In the genomic region with DNA sequence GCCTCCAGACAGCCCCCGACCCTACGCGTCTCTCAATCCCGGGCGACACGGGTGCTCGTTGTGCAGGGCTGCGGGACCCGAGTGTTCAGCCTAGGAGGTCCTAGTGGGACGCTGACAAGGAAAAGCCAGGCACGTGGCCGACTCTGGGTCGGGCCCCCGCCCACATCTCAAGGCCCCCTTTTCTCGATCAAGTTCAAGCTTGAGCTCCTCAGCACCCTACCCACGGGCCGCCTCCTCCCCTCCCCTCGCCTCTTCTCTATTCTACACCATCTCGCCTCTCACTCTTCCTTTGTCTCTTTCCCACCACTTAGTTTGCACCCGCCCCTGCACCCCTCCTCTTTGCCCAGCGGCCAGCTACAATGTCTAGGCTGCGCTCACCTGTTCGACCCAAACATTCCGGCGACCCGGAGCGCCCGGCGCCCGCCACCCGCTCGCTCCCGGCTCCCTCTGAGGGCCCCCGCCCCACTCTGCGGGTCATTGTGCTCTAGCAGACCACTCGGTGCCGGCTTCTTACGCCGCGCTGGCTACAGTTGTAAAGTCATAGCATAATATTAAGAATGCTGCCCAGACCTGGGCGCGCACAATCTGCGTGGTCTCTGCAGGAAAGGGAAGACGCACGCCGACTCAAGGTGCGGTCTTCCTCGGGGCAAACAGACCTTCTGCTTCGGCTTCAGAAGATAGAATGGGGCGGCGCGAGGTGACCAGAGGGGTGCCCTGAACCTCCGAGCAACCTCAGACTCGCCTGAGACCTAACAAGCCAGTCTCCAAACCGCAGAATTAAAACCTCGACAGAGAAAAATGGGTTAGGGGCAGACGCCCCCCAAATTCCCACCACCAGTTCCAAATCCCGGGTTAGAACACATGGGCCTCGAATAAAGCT, we compare ENCODE assay signal across 7 mouse cellular contexts. TPM values are rescaled to one million over a fixed set of nuclear protein-coding genes. Genes with fewer than 3 reads are reported as not detected.
DNase-seq lines count a peak whose midpoint lies in the region; ATAC-seq and TF ChIP-seq lines count a peak whose summit lies in the region.

No protein-coding gene starts in this region.

- peaks cover 67% of the 10 kb centered on the region for H3K4me1 ChIP-seq in hindbrain, embryonic 10.5 days (replicated peaks)
- peaks cover 8 to 10% of the 10 kb centered on the region in 2 experiments; a peak in 3 of 4 replicates for H3K4me1 ChIP-seq in liver, embryonic 14.5 days (replicated peaks; ENCODE audit: control insufficient read depth in 2 of 2, insufficient read depth in 2 of 2, low read length in 1 of 2)
- H3K4me1 ChIP-seq in neural tube, embryonic 13.5 days (replicated peaks) = peaks cover 42% of the 10 kb centered on the region

- peak overlapping the region; percentile 23 for H3K4me3 ChIP-seq in C2C12 (ENCODE audit: insufficient read depth, poor library complexity, severe bottlenecking)
- H3K4me3 ChIP-seq in hindbrain, embryonic 10.5 days = peak overlapping the region; percentile 95
- H3K4me3 ChIP-seq in liver, embryonic 14.5 days (ENCODE audit: insufficient read depth in 1 of 2, low read depth in 2 of 2, low read length in 2 of 2) = peak overlapping the region; percentile 50 to 72
- H3K4me3 ChIP-seq in neural tube, embryonic 13.5 days = peak overlapping the region; percentile 67

- peak overlapping the region; percentile 41 for H3ac ChIP-seq in C2C12 (ENCODE audit: control insufficient read depth, insufficient read length, low read depth)

- TF ChIP-seq EP300 in liver, embryonic 14.5 days (IDR thresholded peaks at IDR 0.05; ENCODE audit: low read depth) = no peak

- DNase-seq in A20 (ENCODE audit: low read depth, low spot score) = peak; percentile 22
- peak; percentile 69 for DNase-seq in embryo, embryonic 11 days
- peak; percentile 72 for DNase-seq in hindbrain, embryonic 10.5 days (ENCODE audit: low spot score)
- DNase-seq in liver, embryonic 14.5 days (ENCODE audit: low read depth in 3 of 3, low spot score in 3 of 3) = no peak
- no peak for DNase-seq in layer of hippocampus, postnatal 14 days (ENCODE audit: low spot score in 2 of 2)

- H3K9ac ChIP-seq in liver, embryonic 14.5 days (replicated peaks) = peak overlapping the region; percentile 32
- peak overlapping the region; percentile 90 for H3K9ac ChIP-seq in neural tube, embryonic 13.5 days

- H3K27ac ChIP-seq in hindbrain, embryonic 10.5 days = peak overlapping the region; percentile 90
- no peak overlapping the region for H3K27ac ChIP-seq in liver, embryonic 14.5 days
- peak overlapping the region; percentile 97 for H3K27ac ChIP-seq in neural tube, embryonic 13.5 days (replicated peaks)

- under 1% methylated on average over 59 of the region's 59 CpGs for WGBS in hindbrain, embryonic 10.5 days
- under 1% methylated on average over 59 of the region's 59 CpGs for WGBS in liver, embryonic 14.5 days (ENCODE audit: insufficient replicate concordance)
- under 1% methylated on average over 59 of the region's 59 CpGs for WGBS in neural tube, embryonic 13.5 days

- H3K27me3 ChIP-seq in C2C12 (ENCODE audit: control insufficient read depth, insufficient read depth, insufficient read length) = no peaks in the 10 kb centered on the region
- peaks cover 9% of the 10 kb centered on the region for H3K27me3 ChIP-seq in hindbrain, embryonic 10.5 days (ENCODE audit: insufficient read depth, poor library complexity, severe bottlenecking)
- H3K27me3 ChIP-seq in liver, embryonic 14.5 days (ENCODE audit: control insufficient read depth, insufficient read depth, low read length) = peaks cover 28% of the 10 kb centered on the region
- no peaks in the 10 kb centered on the region for H3K27me3 ChIP-seq in neural tube, embryonic 13.5 days

- H3K36me3 ChIP-seq in C2C12 (ENCODE audit: control insufficient read depth, insufficient read depth) = no peaks in the 10 kb centered on the region
- H3K36me3 ChIP-seq in hindbrain, embryonic 10.5 days = no peaks in the 10 kb centered on the region
- H3K36me3 ChIP-seq in liver, embryonic 14.5 days (replicated peaks; ENCODE audit: control insufficient read depth, insufficient read depth, low read depth) = no peaks in the 10 kb centered on the region
- H3K36me3 ChIP-seq in neural tube, embryonic 13.5 days = no peaks in the 10 kb centered on the region

- no peaks in the 10 kb centered on the region for H3K9me3 ChIP-seq in hindbrain, embryonic 10.5 days
- H3K9me3 ChIP-seq in liver, embryonic 14.5 days (ENCODE audit: control insufficient read depth, low read length) = no peaks in the 10 kb centered on the region
- H3K9me3 ChIP-seq in neural tube, embryonic 13.5 days = no peaks in the 10 kb centered on the region

- TF ChIP-seq CTCF in C2C12 (IDR thresholded peaks at IDR 0.05; ENCODE audit: control insufficient read depth, insufficient read depth, insufficient read length) = no peak
- no peak for TF ChIP-seq CTCF in liver, embryonic 14.5 days (IDR thresholded peaks at IDR 0.05; ENCODE audit: low read depth)

- no peaks in the 10 kb centered on the region for H3K79me3 ChIP-seq in C2C12 (ENCODE audit: low read depth)

- peak; percentile 31 for ATAC-seq in liver, embryonic 14.5 days (ENCODE audit: insufficient read depth)
- ATAC-seq in neural tube, embryonic 13.5 days (ENCODE audit: low read depth) = peak; percentile 62

- H3K79me2 ChIP-seq in C2C12 (ENCODE audit: control insufficient read depth, insufficient read depth) = no peaks in the 10 kb centered on the region

- peak overlapping the region; percentile 98 for H3K4me2 ChIP-seq in liver, embryonic 14.5 days (ENCODE audit: low read depth)
- peak overlapping the region; percentile 85 for H3K4me2 ChIP-seq in neural tube, embryonic 13.5 days

TF ChIP-seq in C2C12, 6 proteins besides CTCF, POLR2A, EP300 and RAD21:
- TF ChIP-seq MYOD1 (IDR thresholded peaks at IDR 0.05; ENCODE audit: control insufficient read depth, insufficient read length, low read depth) (no peak), FOSL1 (IDR thresholded peaks at IDR 0.05; ENCODE audit: insufficient read depth, low read length, poor library complexity, severe bottlenecking) (no peak), CEBPB (IDR thresholded peaks at IDR 0.05; ENCODE audit: low read depth) (no peak)

RNA-seq across cellular contexts. Expression of a gene that starts 47.2 kb away (rescaled TPM):
- not detected for polyA plus RNA-seq in C2C12 (2012; fragmentation: generic; extraction: Trizol)
- polyA plus RNA-seq in hindbrain, embryonic 10.5 days (2016; fragmentation: Nextera tagmentation; extraction: Ambion mirVana) = not detected in 2 replicates
- not detected in 2 replicates for polyA plus RNA-seq in liver, embryonic 14.5 days (2012; rRNA removed)
- not detected in 2 replicates for polyA plus RNA-seq in liver, embryonic 14.5 days (2014; fragmentation: Nextera tagmentation; extraction: Ambion mirVana)
- polyA plus RNA-seq in neural tube, embryonic 13.5 days (2015; fragmentation: Nextera tagmentation; extraction: Ambion mirVana) = not detected in 2 replicates
- not detected for total RNA-seq in layer of hippocampus, postnatal 14 days (2021)

Comparison
In these comparisons a context has a peak if more than half of its experiments do, and no peak if none do; other contexts are left out.
1. DNase-seq: peak in A20 (single experiment), embryo, embryonic 11 days (single experiment) and hindbrain, embryonic 10.5 days (single experiment); none in liver, embryonic 14.5 days (0 of 3) and layer of hippocampus, postnatal 14 days (0 of 2).
2. H3K4me3 ChIP-seq: peak in every context shown above with its lines; median percentile 95 in hindbrain, embryonic 10.5 days; 67 in neural tube, embryonic 13.5 days; 61 in liver, embryonic 14.5 days; 23 in C2C12.